Mouse (Mus musculus): Measurements from ENCODE around the gene Stard3.

GRCm38 (mm10) chr11:98392034-98392433, 33.9 kb downstream of the Stard3 start:
- no peak for TF ChIP-seq POLR2A (IDR thresholded peaks at IDR 0.05; ENCODE audit: control insufficient read depth, extremely low read depth, insufficient read depth, low read length, poor library complexity)
- no peak for TF ChIP-seq CTCF (IDR thresholded peaks at IDR 0.05; ENCODE audit: borderline replicate concordance, control insufficient read depth, extremely low read depth, insufficient read depth, low read length, poor library complexity)

Data from thymus, adult 2 months (tissue).